Mouse (Mus musculus): Measurements from ENCODE around the gene Chrna1. TPM values are rescaled to one million over a fixed set of nuclear protein-coding genes. Genes with fewer than 3 reads are reported as not detected.

The Chrna1 gene
- polyA plus RNA-seq, 1 experiment from 2014 or later = 0.07 TPM

GRCm38 (mm10) chr2:73572539-73573372, 7.4 kb downstream of the Chrna1 start:
- ATAC-seq (ENCODE audit: insufficient number of reproducible peaks, insufficient read depth, low FRiP score, low read depth) = no peak
- Histone ChIP-seq H3K4me3 (ENCODE audit: low read depth, low read length) (peak overlapping the region; percentile 8; the same call in 1 of the 2 replicates), H3K9ac (replicated peaks; ENCODE audit: low read depth, low read length) (no peak overlapping the region), H3K4me1 (ENCODE audit: control insufficient read depth, insufficient read depth, low read length) (no peaks in the 10 kb centered on the region), H3K4me2 (replicated peaks; ENCODE audit: low read depth, low read length) (peak overlapping the region; percentile 40), H3K27me3 (ENCODE audit: control insufficient read depth, insufficient read depth, low read length) (no peaks in the 10 kb centered on the region), H3K27ac (ENCODE audit: low read length) (no peak overlapping the region), H3K9me3 (ENCODE audit: control insufficient read depth, low read depth, low read length) (no peaks in the 10 kb centered on the region), H3K36me3 (ENCODE audit: control insufficient read depth, insufficient read depth, low read length) (no peaks in the 10 kb centered on the region)
- WGBS = 31% methylated on average over 23 of the region's 23 CpGs

GRCm38 (mm10) chr2:73571901-73572300, 8.2 kb downstream of the Chrna1 start:
- Histone ChIP-seq H3K36me3 (ENCODE audit: control insufficient read depth, insufficient read depth, low read length) (no peaks in the 10 kb centered on the region), H3K4me1 (ENCODE audit: control insufficient read depth, insufficient read depth, low read length) (no peaks in the 10 kb centered on the region), H3K9ac (replicated peaks; ENCODE audit: low read depth, low read length) (no peak overlapping the region), H3K4me3 (ENCODE audit: low read depth, low read length) (no peak overlapping the region), H3K9me3 (ENCODE audit: control insufficient read depth, low read depth, low read length) (no peaks in the 10 kb centered on the region), H3K4me2 (replicated peaks; ENCODE audit: low read depth, low read length) (no peak overlapping the region), H3K27ac (ENCODE audit: low read length) (no peak overlapping the region), H3K27me3 (ENCODE audit: control insufficient read depth, insufficient read depth, low read length) (no peaks in the 10 kb centered on the region)
- WGBS = 81% methylated on average over 6 of the region's 6 CpGs
- ATAC-seq (ENCODE audit: insufficient number of reproducible peaks, insufficient read depth, low FRiP score, low read depth) = no peak

GRCm38 (mm10) chr2:73571304-73571703, 8.8 kb downstream of the Chrna1 start:
- no peak overlapping the region for H3K4me3 ChIP-seq (ENCODE audit: low read depth, low read length)
- H3K36me3 ChIP-seq (ENCODE audit: control insufficient read depth, insufficient read depth, low read length) = no peaks in the 10 kb centered on the region
- H3K4me2 ChIP-seq (replicated peaks; ENCODE audit: low read depth, low read length) = no peak overlapping the region
- ATAC-seq (ENCODE audit: insufficient number of reproducible peaks, insufficient read depth, low FRiP score, low read depth) = no peak
- 92% methylated on average over 9 of the region's 9 CpGs for WGBS
- no peak overlapping the region for H3K9ac ChIP-seq (replicated peaks; ENCODE audit: low read depth, low read length)
- H3K27ac ChIP-seq (ENCODE audit: low read length) = no peak overlapping the region
- no peaks in the 10 kb centered on the region for H3K27me3 ChIP-seq (ENCODE audit: control insufficient read depth, insufficient read depth, low read length)
- H3K9me3 ChIP-seq (ENCODE audit: control insufficient read depth, low read depth, low read length) = no peaks in the 10 kb centered on the region
- H3K4me1 ChIP-seq (ENCODE audit: control insufficient read depth, insufficient read depth, low read length) = no peaks in the 10 kb centered on the region

GRCm38 (mm10) chr2:73566989-73567605, 13.0 kb downstream of the Chrna1 start:
- 18% methylated on average over 8 of the region's 8 CpGs for WGBS
- peak; percentile 18; the same call in 1 of the 2 replicates for ATAC-seq (ENCODE audit: insufficient number of reproducible peaks, insufficient read depth, low FRiP score, low read depth)
- H3K36me3 ChIP-seq (ENCODE audit: control insufficient read depth, insufficient read depth, low read length) = no peaks in the 10 kb centered on the region
- H3K27ac ChIP-seq (ENCODE audit: low read length) = no peak overlapping the region
- no peaks in the 10 kb centered on the region for H3K9me3 ChIP-seq (ENCODE audit: control insufficient read depth, low read depth, low read length)
- peak overlapping the region; percentile 21 for H3K4me2 ChIP-seq (replicated peaks; ENCODE audit: low read depth, low read length)
- 0 out of 2 replicates have a peak overlapping the region, but pooled peaks have one; percentile 1 for H3K4me3 ChIP-seq (ENCODE audit: low read depth, low read length)
- no peak overlapping the region for H3K9ac ChIP-seq (replicated peaks; ENCODE audit: low read depth, low read length)
- H3K27me3 ChIP-seq (ENCODE audit: control insufficient read depth, insufficient read depth, low read length) = no peaks in the 10 kb centered on the region
- H3K4me1 ChIP-seq (ENCODE audit: control insufficient read depth, insufficient read depth, low read length) = 0 out of 2 replicates have a peak, but pooled peaks cover 4% of the 10 kb centered on the region

GRCm38 (mm10) chr2:73566162-73566561, 14.0 kb downstream of the Chrna1 start:
- Histone ChIP-seq H3K9ac (replicated peaks; ENCODE audit: low read depth, low read length) (no peak overlapping the region), H3K9me3 (ENCODE audit: control insufficient read depth, low read depth, low read length) (no peaks in the 10 kb centered on the region), H3K4me3 (ENCODE audit: low read depth, low read length) (no peak overlapping the region), H3K4me1 (ENCODE audit: control insufficient read depth, insufficient read depth, low read length) (peaks cover 12% of the 10 kb centered on the region; the same call in 1 of the 2 replicates), H3K27ac (ENCODE audit: low read length) (no peak overlapping the region), H3K27me3 (ENCODE audit: control insufficient read depth, insufficient read depth, low read length) (no peaks in the 10 kb centered on the region), H3K36me3 (ENCODE audit: control insufficient read depth, insufficient read depth, low read length) (no peaks in the 10 kb centered on the region), H3K4me2 (replicated peaks; ENCODE audit: low read depth, low read length) (no peak overlapping the region)
- 19% methylated on average over 7 of the region's 7 CpGs for WGBS
- ATAC-seq (ENCODE audit: insufficient number of reproducible peaks, insufficient read depth, low FRiP score, low read depth) = no peak

GRCm38 (mm10) chr2:73563690-73564089, 16.4 kb downstream of the Chrna1 start:
- Histone ChIP-seq H3K9me3 (ENCODE audit: control insufficient read depth, low read depth, low read length) (no peaks in the 10 kb centered on the region), H3K4me1 (ENCODE audit: control insufficient read depth, insufficient read depth, low read length) (peaks cover 12% of the 10 kb centered on the region; the same call in 1 of the 2 replicates), H3K27me3 (ENCODE audit: control insufficient read depth, insufficient read depth, low read length) (no peaks in the 10 kb centered on the region), H3K4me3 (ENCODE audit: low read depth, low read length) (no peak overlapping the region), H3K9ac (replicated peaks; ENCODE audit: low read depth, low read length) (no peak overlapping the region), H3K27ac (ENCODE audit: low read length) (no peak overlapping the region), H3K36me3 (ENCODE audit: control insufficient read depth, insufficient read depth, low read length) (no peaks in the 10 kb centered on the region), H3K4me2 (replicated peaks; ENCODE audit: low read depth, low read length) (no peak overlapping the region)
- ATAC-seq (ENCODE audit: insufficient number of reproducible peaks, insufficient read depth, low FRiP score, low read depth) = no peak
- 32% methylated on average over 7 of the region's 7 CpGs for WGBS

GRCm38 (mm10) chr2:73562656-73563055, 17.5 kb downstream of the Chrna1 start:
- Histone ChIP-seq H3K9ac (replicated peaks; ENCODE audit: low read depth, low read length) (no peak overlapping the region), H3K9me3 (ENCODE audit: control insufficient read depth, low read depth, low read length) (no peaks in the 10 kb centered on the region), H3K27ac (ENCODE audit: low read length) (no peak overlapping the region), H3K4me3 (ENCODE audit: low read depth, low read length) (no peak overlapping the region), H3K36me3 (ENCODE audit: control insufficient read depth, insufficient read depth, low read length) (no peaks in the 10 kb centered on the region), H3K4me2 (replicated peaks; ENCODE audit: low read depth, low read length) (no peak overlapping the region), H3K4me1 (ENCODE audit: control insufficient read depth, insufficient read depth, low read length) (peaks cover 12% of the 10 kb centered on the region; the same call in 1 of the 2 replicates), H3K27me3 (ENCODE audit: control insufficient read depth, insufficient read depth, low read length) (no peaks in the 10 kb centered on the region)
- WGBS = 82% methylated on average over 9 of the region's 9 CpGs
- no peak for ATAC-seq (ENCODE audit: insufficient number of reproducible peaks, insufficient read depth, low FRiP score, low read depth)

- no peaks in the 10 kb centered on the region for H3K36me3 ChIP-seq (ENCODE audit: control insufficient read depth, insufficient read depth, low read length)
- peaks cover 12% of the 10 kb centered on the region; the same call in 1 of the 2 replicates for H3K4me1 ChIP-seq (ENCODE audit: control insufficient read depth, insufficient read depth, low read length)
- no peak overlapping the region for H3K9ac ChIP-seq (replicated peaks; ENCODE audit: low read depth, low read length)
Measured at GRCm38 (mm10) chr2:73561665-73562063, 18.5 kb downstream of the Chrna1 start.

More at GRCm38 (mm10) chr2:73561665-73562063, 18.5 kb downstream of the Chrna1 start:
- no peak overlapping the region for H3K27ac ChIP-seq (ENCODE audit: low read length)
- peak overlapping the region; percentile 53 for H3K4me2 ChIP-seq (replicated peaks; ENCODE audit: low read depth, low read length)
- H3K9me3 ChIP-seq (ENCODE audit: control insufficient read depth, low read depth, low read length) = no peaks in the 10 kb centered on the region
- H3K27me3 ChIP-seq (ENCODE audit: control insufficient read depth, insufficient read depth, low read length) = no peaks in the 10 kb centered on the region
- 8% methylated on average over 8 of the region's 8 CpGs for WGBS
- peak overlapping the region; percentile 31 for H3K4me3 ChIP-seq (ENCODE audit: low read depth, low read length)
- ATAC-seq (ENCODE audit: insufficient number of reproducible peaks, insufficient read depth, low FRiP score, low read depth) = peak; percentile 30; the same call in 1 of the 2 replicates

Measured in stomach, embryonic 14.5 days (tissue).